Mouse (Mus musculus) inflammation-experienced regulatory T-cells, adult 16 weeks (primary cell): ENCODE measurements around the gene Olfr19. TPM values are rescaled to one million over a fixed set of nuclear protein-coding genes. Genes with fewer than 3 reads are reported as not detected.

ENCODE experiments used
- polyA plus RNA-seq: library from polyadenylated mRNA; unstranded; fragments of 100-300 nt; shearing (Covaris generic); gene quantifications from one replicate; pipeline ENCODE4 v1.2.1, GENCODE M21; 2017

The Olfr19 gene
- not detected for polyA plus RNA-seq

DNA sequence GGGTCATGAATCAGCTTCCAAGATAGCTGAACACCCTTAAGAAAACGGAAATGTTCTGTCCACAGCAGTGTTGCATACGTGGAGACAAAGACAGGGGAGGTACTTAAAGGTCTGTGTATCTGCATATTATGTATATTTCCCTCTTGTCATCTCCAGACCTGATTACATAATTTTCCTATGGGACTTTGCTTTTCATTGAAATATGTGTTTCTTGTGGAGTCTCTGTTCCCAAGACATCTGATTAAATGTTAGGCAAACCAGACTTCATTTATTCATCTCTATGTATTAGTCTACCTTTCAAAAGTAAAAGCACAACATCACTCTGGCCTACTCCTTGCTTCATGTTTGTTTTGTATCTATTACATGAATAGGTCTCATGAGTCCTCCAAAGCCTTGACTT, at the start of gene Olfr19:
Gene Olfr19, minus strand, starts transcription at position 101 of the 400 bp plus-strand sequence.

Other genes with a start within 250 kb of the Olfr19 start
- gene Fgd4, start 75.9 kb downstream of the Olfr19 start, polyA plus RNA-seq, result 0.30 TPM
- 0.55 TPM for gene Spag6l, start 153.1 kb upstream of the Olfr19 start, polyA plus RNA-seq
- not detected for gene Igll1, start 187.6 kb upstream of the Olfr19 start, polyA plus RNA-seq
- 125 TPM for gene Top3b, start 194.3 kb upstream of the Olfr19 start, polyA plus RNA-seq
- gene Vpreb1, start 194.4 kb upstream of the Olfr19 start, polyA plus RNA-seq, result 3.3 TPM
- 34.6 TPM for gene Ppm1f, start 220.1 kb upstream of the Olfr19 start, polyA plus RNA-seq